Mouse (Mus musculus): Measurements from ENCODE around the gene Nat8f4.
"Not testable (repeated sequence)": the region's sequence is repeated elsewhere in the genome, so short reads cannot be mapped to it uniquely, and the experiment has no call there.

Gene Nat8f4

DNA sequence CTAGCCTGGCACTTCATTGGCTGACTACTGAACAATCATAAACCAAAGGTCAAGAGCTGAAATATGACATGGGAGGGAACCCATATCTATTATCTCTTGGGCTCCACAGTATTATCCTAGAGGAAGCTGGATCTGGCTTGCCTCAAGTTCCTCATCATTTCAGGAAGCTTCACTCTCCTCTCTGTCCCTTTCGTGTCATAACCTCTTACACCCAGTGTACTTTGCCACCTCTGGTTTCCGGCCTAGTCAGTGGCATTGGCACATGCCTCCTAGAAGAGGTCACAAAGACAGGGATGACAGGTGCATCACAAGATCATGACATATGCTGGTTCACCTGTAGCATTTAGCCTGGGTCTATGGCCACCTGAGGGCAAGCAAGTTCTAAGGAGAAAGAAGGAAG lies 2.4 kb downstream of the Nat8f4 start:
- no peak for DNase-seq (ENCODE audit: low read depth in 1 of 2, low spot score in 2 of 2)

DNA sequence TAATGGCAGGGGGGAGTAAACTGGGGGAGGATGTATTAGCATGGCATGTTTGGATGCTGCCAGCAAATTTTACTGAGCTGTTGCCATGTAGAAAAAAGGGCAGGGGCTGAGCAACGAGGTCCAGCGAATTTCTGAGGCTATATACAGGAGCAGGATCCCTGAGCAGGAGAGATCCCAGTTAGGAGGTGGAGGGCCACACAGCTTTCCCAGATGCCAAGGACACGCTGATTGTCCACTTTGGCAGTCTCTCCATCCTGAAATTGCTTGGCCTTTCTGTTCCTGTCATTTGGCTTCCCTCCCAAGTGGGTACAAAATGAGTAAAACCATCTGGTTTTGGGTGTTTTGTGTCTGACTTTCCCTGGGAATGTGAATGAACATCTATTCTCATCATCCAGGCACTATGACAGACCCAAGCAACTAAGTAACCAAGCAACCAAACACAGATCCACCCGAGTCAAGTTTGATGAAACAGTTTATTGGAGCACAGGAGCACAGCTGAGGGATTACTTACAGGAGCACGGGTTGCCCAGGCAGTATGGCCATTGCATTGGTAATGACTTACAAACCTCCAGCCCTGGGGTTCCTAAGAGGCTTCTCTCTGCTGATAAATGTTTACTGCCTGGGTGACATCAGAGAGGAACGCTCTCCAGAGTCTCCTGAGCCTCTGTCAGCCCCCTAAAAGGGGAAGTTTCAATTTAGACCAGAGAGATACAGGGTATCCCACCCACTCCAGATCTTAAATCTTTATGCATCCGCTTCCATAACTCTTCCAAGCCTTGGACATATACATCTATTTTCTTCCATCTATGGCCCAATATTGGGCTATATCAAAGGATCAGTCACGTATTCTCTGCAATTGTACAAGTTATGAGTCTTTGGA lies 5.8 kb downstream of the Nat8f4 start:
- DNase-seq (ENCODE audit: low read depth in 1 of 2, low spot score in 2 of 2): not testable (repeated sequence)

DNA sequence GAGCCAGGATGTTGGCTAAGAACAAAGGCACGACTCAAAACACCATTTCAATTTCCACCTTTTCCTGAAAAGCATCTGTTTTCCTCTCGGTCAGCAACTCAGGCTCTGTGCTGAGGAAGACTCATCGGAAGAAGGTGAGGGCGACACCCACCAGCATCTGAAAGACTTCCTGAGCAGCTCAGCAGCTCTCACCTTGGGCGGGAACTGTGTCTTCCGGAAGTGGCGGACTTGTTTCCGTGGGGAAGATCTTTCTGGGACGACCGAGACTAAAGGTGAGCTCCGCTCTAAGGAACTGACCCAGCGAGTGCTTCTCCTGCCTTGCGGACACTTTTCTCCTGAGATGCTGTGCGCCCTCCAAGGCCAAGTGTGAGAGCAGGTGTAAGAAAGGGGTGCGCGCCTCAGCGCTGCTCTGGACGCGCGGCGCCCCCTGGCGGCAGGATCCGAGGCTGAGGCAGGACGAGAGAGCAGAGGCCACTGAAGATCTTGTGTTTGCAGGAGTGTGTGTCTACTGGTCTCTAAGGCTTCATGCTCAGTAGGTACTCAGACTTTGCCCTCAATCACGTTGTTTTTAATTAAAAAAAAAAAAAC lies 9.5 kb downstream of the Nat8f4 start:
- DNase-seq (ENCODE audit: low read depth in 1 of 2, low spot score in 2 of 2): not testable (repeated sequence)

DNA sequence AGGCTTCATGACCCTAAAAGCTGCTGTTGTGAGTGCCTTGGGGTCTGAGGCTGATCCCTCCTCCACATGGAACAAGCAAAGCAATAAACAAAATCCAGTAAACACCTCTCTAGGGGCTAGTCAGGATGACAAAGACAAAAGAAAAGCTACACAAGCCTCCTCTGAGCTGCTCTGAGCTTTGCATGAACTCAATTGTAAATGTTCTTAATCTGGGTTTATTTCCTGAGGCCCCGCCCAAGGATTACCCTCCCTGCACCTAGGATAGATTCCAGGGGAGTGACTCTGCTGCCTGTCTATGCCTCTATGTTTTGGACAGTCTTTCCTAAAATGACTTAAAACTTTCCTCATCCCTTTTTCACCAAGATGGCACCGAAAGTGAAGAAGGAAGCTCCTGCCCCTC lies 15.7 kb downstream of the Nat8f4 start:
- no peak for DNase-seq (ENCODE audit: low read depth in 1 of 2, low spot score in 2 of 2)

DNA sequence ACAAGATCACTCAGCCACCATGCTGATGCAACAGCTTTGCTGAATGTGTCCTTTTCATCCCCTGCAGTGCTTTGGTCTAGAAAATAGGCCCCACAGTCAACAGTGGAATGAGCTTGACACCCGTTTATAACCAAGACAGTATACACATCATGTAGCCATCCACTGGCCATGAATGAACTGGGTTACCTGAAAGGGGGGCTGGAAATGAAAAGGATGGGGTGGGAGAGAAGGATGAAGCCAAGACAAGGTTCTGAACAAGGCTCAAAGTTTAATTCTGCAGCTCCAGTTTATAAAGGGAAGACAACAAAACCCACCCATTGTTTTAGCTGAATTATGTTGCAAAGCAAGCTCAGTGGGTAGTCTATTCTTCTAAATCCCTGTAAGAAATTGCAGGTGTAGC lies 20.4 kb downstream of the Nat8f4 start:
- DNase-seq (ENCODE audit: low read depth in 1 of 2, low spot score in 2 of 2): no peak

DNA sequence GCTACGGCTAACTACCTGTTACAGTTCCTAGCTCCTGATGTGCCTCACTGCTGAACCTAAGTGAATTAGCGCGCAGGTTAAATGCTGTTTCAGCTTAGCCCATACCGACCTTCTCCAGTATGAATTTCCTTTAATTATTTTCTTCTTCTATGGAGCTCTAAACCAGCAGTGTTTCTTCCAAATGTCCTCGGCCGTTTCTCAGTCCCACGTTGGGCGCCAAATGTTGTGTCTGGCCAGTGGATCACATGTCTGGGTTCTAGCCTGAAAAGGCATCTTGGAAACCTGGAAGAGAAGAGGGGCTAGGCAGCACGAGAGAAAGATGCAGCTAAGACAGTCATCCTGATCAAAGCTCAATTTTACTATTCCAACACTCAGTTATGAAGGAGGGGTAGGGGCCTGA lies 21.4 kb downstream of the Nat8f4 start:
- not testable (repeated sequence) for DNase-seq (ENCODE audit: low read depth in 1 of 2, low spot score in 2 of 2)

DNA sequence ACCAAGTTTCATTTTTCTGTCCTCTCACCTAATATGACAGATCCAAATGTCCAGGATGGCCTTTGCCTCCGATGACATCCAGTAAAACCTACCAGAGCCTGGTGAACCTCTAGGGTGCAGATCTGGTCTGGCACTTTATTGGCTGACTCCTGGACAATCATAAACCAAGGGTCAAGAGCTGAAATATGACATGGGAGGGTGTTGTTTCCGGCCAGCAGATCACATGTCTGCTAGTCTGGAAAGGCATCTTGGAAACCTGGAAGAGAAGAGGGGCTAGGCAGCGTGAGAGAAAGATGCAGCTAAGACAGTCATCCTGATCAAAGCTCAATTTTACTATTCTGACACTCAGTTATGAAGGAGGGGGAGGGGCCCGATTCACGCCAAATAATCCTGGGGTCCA lies 35.7 kb downstream of the Nat8f4 start, which contains the start of gene Nat8f2:
Nat8f2 (minus strand) TSS at position 153 of the 400 bp plus-strand sequence.
- not testable (repeated sequence) for DNase-seq (ENCODE audit: low read depth in 1 of 2, low spot score in 2 of 2)

DNA sequence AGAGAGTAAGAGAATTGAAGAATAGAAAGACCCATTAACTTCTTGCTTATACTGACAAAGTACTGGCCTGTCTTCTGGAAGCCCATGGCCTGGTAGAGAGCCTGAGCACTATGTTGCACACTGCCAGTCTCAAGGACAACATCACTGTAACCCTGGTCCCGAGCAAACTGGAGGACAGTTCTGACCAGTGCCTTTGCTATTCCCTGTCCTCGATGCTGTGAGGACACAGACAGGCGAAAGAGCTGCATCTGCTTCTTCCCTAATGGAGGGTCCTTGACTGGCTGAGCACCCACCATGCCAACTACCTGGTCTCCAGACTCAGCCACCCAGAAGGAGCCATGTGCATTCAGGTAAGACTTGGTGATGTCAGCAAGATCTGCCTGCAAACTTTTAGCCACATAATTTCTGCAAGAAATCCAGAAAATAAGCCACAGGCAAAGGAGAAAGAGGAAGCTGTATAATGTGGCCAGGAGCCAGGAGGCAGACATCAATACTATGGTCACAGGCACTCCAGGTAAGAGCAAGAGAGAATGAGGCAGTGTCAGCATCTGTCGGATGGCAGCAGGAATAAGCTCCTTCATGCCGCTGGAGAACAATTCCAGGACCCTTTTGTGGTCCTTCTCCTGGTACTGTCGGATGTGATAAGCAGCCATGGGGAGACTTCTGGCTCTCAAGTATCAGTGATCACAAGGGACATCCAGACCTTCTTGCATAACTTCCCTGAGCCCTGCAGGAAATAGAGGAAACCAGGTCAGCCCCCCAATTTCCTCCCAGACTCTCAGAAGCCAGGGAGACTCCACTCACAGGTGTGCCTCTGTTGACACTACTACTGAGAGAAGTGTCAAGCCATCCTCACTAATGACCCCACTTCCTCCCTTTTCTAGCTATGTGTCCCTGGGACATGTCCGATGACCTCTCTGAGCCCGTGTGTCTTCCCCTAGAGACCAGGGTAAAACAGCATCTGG lies 36.7 kb downstream of the Nat8f4 start:
- no peak for DNase-seq (ENCODE audit: low read depth in 1 of 2, low spot score in 2 of 2)

DNA sequence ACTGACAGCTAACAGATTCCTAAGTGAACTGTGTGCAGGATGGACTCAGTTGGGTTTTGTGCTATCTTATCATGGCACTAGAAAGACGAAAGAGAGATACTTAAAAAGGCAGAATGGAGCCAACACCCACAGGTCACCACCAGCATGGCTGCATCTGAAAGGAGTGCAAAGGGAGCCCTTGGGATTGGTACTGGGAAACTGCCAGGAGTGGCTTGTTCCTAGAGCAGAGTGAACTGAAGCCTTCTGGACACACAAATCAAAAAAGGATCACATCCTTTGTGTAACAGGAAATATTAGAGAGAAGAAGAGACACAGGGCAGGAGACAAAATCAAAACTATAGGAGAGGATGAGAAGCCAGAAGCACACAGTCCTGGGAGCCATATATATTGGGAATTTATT lies 37.7 kb downstream of the Nat8f4 start:
- not testable (repeated sequence) for DNase-seq (ENCODE audit: low read depth in 1 of 2, low spot score in 2 of 2)

DNA sequence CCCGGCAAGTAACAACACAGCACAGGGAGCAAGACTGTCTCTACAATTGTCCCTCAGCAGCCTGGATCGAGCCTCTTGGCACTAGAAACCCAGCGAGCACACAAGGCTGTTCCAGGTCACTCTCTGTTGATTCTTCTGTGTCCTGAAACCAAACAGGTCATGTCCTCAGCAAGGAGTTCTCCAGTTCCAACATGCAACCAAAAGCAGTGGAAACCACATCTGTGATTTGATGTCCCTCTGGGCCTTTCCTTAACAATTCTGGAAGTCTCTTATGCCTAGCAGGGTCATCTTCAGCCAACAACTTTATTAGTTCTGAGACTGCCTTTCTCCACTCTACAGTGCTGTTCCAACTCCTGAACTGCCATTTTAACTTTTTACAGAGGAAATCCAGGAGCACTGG lies 38.5 kb downstream of the Nat8f4 start:
- DNase-seq (ENCODE audit: low read depth in 1 of 2, low spot score in 2 of 2): not testable (repeated sequence)

DNA sequence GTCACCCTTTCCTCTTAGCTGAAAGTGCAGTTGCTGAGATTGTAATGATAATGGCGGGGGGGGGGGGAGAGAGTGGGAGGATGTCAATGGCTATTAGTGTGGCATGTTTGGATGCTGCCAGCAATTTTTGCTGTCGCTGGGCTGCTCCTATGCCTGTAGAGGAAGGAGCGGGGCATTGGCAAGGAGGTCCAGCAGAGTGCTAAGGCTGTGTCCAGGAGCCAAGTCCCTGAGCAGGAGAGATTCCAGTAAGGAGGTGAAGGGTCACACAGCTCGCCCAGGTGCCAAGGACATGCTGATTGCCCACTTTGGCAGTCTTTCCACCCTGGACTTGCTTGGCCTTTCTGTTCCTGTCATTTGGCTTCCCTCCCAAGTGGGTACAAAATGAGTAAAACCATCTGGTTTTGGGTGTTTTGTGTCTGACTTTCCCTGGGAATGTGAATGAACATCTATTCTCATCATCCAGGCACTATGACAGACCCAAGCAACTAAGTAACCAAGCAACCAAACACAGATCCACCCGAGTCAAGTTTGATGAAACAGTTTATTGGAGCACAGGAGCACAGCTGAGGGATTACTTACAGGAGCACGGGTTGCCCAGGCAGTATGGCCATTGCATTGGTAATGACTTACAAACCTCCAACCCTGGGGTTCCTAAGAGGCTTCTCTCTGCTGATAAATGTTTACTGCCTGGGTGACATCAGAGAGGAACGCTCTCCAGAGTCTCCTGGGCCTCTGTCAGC lies 39.6 kb downstream of the Nat8f4 start:
- DNase-seq (ENCODE audit: low read depth in 1 of 2, low spot score in 2 of 2): not testable (repeated sequence)

DNA sequence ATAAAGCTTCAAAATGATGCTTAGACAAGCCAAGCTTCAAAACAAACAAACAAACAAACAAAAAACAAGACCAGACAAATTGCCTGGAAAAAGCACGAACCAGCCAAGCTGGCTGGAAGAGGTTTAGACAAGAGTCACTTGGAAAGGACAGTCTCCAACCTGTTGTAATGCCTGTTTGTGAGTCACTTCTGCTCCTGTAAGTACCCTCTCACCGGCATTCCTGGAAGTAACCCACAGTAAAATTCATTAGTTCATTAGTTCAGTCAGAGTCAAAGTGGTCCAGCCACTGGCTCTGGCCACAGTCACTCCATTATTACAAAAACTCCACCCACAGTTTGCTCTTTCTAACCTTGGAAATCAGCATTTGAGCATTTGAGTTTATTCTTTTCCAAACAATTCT lies 40.8 kb downstream of the Nat8f4 start:
- no peak for DNase-seq (ENCODE audit: low read depth in 1 of 2, low spot score in 2 of 2)

DNA sequence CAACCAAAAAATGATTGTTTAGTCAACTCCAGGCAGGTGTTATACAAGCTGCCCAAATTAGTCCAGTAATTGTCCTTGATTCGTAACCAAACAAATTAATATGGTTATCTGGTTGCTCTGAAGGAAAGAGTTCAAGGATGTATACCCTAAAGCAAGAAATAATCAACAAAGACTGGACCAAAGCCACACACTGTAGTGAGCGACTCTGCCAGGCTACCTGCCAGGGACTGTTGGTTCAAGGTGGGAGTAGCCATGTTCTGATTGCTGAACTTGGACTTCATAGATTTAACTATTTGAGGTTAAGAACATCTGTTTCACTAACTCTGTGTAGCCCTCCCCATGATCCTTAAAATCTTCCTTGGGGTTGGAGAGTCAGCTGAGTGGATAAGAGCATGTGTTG lies 41.5 kb downstream of the Nat8f4 start:
- DNase-seq (ENCODE audit: low read depth in 1 of 2, low spot score in 2 of 2): no peak

DNA sequence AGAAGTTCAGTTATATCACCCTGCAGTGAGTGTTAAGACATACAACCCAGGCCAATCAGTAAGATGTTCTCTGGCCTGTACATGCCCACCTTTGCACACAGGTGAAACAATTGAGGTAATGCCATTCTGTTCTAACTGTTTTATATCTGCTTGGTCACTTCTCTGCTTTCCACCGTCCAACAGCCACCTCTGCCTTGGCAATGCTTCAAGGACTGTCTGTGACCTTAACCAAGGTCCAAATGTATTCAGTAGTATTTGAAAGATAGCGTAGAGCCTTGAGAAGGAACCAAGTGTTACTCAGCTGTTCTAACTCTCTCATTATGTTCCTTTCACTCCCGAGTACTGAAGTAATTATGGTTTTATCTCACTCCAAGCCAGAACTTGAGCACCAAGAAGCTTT lies 42.1 kb downstream of the Nat8f4 start:
- DNase-seq (ENCODE audit: low read depth in 1 of 2, low spot score in 2 of 2): no peak

DNA sequence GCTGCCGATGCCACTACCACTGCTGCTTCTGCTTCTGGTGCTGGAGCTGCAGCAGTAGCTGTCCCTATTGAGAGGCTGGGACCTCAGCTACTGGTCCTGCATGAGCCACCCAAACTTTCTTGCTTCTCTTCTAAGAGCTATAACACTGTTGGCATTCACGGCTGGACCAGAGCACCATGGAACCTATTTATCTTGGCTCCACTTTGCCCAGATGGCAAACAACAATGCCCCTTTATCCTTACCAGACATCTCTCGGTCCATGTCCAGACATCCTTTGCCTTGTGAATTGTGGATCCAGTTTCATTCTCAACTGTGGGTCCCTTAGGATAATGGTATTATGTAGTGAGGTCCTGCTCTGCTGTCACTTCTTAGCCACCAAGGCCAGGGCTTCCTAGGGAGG lies 43.4 kb downstream of the Nat8f4 start:
- no peak for DNase-seq (ENCODE audit: low read depth in 1 of 2, low spot score in 2 of 2)

DNA sequence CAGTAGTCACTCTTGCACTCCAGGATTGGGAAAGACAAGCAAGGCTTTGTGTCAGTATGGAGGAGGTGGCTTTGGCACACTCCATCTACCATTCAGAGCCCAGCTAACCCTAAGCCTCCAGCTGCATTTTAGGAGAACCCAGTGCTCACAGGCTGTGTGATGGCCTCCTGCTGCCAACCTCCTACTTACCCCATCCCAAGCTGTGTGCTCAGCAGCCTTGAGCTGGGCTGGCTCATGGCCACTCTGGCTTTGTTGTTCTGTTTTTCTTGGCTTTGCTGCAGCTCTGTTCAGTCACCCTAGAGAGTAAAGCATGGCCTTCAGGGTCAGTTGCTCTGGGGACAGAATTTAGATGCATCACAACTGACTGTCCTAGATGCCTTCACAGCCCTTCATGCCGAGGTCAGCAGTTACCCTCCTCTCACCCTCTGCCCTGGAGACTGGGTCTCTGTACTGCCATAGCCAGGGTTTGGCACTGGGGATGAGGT lies 48.4 kb downstream of the Nat8f4 start:
- no peak for DNase-seq (ENCODE audit: low read depth in 1 of 2, low spot score in 2 of 2)

DNA sequence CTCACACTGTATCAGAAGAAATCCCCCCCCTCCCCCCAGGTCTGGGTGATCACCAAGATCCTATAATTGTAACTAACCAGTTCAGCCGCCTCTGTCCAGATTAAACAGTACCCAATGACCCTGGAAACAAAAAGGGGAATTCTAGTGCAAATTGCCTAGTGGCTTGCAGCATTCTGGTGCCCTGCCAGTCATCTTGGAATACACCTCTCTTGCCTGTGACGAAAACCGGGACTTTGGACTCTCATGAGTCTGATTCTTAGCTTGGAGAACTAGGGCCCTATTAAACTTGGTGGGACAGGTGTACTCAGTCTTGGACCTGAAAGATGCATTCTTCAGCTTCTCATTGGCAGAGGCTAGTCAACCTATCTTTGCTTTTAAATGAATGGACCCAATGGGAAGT lies 51.2 kb downstream of the Nat8f4 start:
- DNase-seq (ENCODE audit: low read depth in 1 of 2, low spot score in 2 of 2): no peak

DNA sequence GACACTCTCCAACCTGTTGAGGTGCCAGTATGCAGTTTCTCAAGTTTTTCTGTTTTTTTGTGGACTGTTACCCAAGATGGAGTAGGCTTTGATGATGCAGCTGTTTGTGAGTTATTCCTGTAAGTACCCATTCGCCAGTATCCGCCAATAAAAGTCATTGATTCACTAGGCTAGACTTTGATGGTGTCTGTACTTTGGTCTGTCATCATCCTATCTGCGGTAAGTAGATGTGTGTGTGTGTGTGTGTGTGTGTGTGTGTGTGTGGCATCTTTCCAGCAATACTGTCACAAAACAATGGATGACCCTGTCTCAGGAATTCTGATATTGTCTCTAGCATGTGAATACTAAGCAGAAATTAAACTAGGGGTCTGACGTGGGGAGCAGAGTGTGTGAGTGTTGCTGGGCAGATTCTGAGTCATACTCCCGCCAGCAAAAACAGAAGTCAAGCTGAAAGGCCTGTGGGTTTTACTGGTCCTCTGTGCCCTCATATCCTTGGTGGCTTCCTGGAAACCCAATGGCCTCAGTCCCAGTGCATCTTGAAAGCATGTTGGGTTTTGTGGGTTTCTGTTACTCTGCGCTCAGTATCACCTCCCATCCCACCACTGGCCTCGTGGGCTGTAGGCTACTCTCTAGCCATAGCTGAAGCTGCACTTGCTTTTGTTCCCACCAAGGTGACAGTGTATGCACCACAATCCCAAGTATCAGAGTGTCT lies 53.5 kb downstream of the Nat8f4 start:
- DNase-seq (ENCODE audit: low read depth in 1 of 2, low spot score in 2 of 2): no peak

DNA sequence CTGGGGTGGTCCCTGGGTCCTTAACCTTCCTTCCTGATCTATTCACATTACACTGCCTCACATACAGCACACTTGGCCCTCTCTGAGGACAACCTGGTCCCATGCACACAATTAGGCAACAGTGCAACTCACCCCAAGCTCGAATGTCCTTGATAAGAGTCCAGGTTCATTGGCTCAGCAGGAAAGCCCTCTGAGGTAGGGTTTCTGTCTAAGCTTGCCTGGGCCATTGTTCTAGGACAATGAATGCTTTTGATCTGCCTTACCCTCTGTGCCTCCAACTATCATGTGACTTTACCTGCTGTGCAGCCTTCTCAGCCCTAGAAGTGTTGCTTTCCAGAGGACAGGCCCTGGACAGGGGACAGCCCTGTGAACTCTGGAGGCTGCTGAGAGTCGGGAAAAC lies 55.4 kb downstream of the Nat8f4 start:
- DNase-seq (ENCODE audit: low read depth in 1 of 2, low spot score in 2 of 2): no peak

All from monocyte, adult 2 months (primary cell).